Mouse (Mus musculus): ENCODE measurements around the gene Btnl10. TPM values are rescaled to one million over a fixed set of nuclear protein-coding genes. Genes with fewer than 3 reads are reported as not detected.
A peak's percentile ranks its signal among the peaks of the same experiment; 100 is the strongest.

Gene Btnl10
- total RNA-seq, 1 experiment: not detected

DNA sequence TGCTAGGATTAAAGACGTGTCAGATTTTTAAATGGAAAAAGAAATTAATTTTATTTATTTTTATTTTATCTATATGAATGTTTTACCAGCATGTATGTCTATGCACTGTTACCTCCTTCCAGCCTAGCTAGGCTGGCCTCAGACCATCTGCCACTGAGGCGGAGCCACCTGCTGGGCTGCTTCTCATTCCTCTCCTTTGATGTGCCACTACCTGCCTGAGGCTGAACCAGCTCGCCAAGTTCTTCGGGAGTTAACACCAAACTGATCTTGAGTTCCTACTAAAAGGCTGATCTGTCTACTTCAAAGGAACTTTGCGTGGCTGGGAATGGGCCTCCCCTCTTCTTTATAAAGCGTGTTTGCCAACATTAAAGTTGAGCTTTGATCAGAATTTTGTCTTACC is 23.3 kb upstream of the Btnl10 start:
- no peaks in the 10 kb centered on the region for H3K9me3 ChIP-seq (ENCODE audit: control insufficient read depth, insufficient read depth, low read depth, low read length)
- H3K9ac ChIP-seq (ENCODE audit: insufficient read depth, low read depth, low read length, poor library complexity, severe bottlenecking): no peak overlapping the region
- H3K27ac ChIP-seq (ENCODE audit: insufficient read depth, low read depth, low read length, poor library complexity, severe bottlenecking): no peak overlapping the region
- TF ChIP-seq MAFK (IDR thresholded peaks at IDR 0.05; ENCODE audit: insufficient read depth, low read depth, low read length) (no peak), HCFC1 (IDR thresholded peaks at IDR 0.05; ENCODE audit: borderline replicate concordance, insufficient read depth, low read length) (no peak), CHD2 (IDR thresholded peaks at IDR 0.05; ENCODE audit: low read depth, low read length) (no peak), ZNF384 (IDR thresholded peaks at IDR 0.05; ENCODE audit: low read depth, low read length) (no peak), ZC3H11A (IDR thresholded peaks at IDR 0.05; ENCODE audit: borderline replicate concordance, low read depth, low read length) (no peak)
- in situ Hi-C loops (cut with MboI; ENCODE audit: low sequenced_read_pairs in 2 of 2, unreplicated experiment in 2 of 2): no loop called here
- peaks cover 21% of the 10 kb centered on the region for H3K36me3 ChIP-seq (ENCODE audit: control insufficient read depth, insufficient read depth, low read length, poor library complexity, severe bottlenecking)
- no peak for DNase-seq (ENCODE audit: low read depth, low spot score)
- no peak overlapping the region for H3K4me3 ChIP-seq (ENCODE audit: insufficient read depth in 1 of 2, low read depth in 1 of 2, low read length in 2 of 2, poor library complexity in 1 of 2, severe bottlenecking in 1 of 2)
- H3K4me1 ChIP-seq (ENCODE audit: control insufficient read depth in 2 of 2, insufficient read depth in 2 of 2, low read length in 2 of 2, poor library complexity in 1 of 2): peaks cover 0 to 2% of the 10 kb centered on the region in 2 experiments; a peak in 1 of 4 replicates

DNA sequence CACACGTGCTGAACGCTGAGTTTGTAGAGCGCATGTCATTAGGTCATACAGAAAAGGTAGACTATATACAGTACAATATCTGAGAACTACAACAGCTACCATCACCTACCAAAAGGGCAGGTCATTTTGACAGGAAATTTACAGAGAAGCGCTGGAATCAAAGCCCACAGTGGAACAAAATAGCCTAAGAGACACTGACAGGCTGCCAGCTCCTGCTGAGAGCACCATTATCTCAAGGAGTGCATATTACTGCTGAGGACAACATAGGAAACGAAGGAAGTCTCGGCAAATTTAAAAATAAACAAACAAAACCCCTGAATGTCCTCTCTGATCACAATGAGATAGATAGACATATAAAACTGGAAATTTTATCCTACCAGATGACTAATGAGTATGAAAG is 20.2 kb upstream of the Btnl10 start:
- Histone ChIP-seq H3K9ac (ENCODE audit: insufficient read depth, low read depth, low read length, poor library complexity, severe bottlenecking) (no peak overlapping the region), H3K4me1 (ENCODE audit: control insufficient read depth in 2 of 2, insufficient read depth in 2 of 2, low read length in 2 of 2, poor library complexity in 1 of 2) (peaks cover 0 to 2% of the 10 kb centered on the region in 2 experiments; a peak in 1 of 4 replicates), H3K9me3 (ENCODE audit: control insufficient read depth, insufficient read depth, low read depth, low read length) (no peaks in the 10 kb centered on the region), H3K36me3 (ENCODE audit: control insufficient read depth, insufficient read depth, low read length, poor library complexity, severe bottlenecking) (peaks cover 12% of the 10 kb centered on the region; the same call in 1 of the 2 replicates), H3K4me3 (ENCODE audit: insufficient read depth in 1 of 2, low read depth in 1 of 2, low read length in 2 of 2, poor library complexity in 1 of 2, severe bottlenecking in 1 of 2) (no peak overlapping the region), H3K27ac (ENCODE audit: insufficient read depth, low read depth, low read length, poor library complexity, severe bottlenecking) (no peak overlapping the region)
- no peak for DNase-seq (ENCODE audit: low read depth, low spot score)
- in situ Hi-C loops (cut with MboI; ENCODE audit: low sequenced_read_pairs in 2 of 2, unreplicated experiment in 2 of 2): no loop called here
- TF ChIP-seq HCFC1 (IDR thresholded peaks at IDR 0.05; ENCODE audit: borderline replicate concordance, insufficient read depth, low read length): no peak
- TF ChIP-seq CHD2 (IDR thresholded peaks at IDR 0.05; ENCODE audit: low read depth, low read length): no peak
- no peak for TF ChIP-seq ZC3H11A (IDR thresholded peaks at IDR 0.05; ENCODE audit: borderline replicate concordance, low read depth, low read length)
- no peak for TF ChIP-seq ZNF384 (IDR thresholded peaks at IDR 0.05; ENCODE audit: low read depth, low read length)
- TF ChIP-seq MAFK (IDR thresholded peaks at IDR 0.05; ENCODE audit: insufficient read depth, low read depth, low read length): no peak

DNA sequence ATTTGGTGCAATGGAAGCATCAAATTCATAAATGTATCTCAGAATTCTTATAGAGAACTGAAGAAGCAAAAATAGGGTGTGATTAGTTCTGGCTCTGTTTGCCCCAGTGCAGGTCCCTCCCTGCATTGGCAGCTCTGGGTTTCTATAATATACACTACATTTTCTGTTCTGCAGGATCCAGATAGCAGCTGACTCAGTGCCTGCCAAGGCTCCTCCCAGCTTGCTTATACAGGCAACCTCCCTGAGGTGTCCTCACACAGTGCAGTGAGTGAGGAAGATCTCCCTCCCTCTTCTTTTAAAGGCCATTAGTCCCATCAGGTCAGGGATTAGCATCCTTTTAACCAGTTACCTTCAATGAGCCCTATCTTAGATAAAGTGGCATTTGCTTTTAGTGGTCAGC is 16.6 kb upstream of the Btnl10 start:
- H3K36me3 ChIP-seq (ENCODE audit: control insufficient read depth, insufficient read depth, low read length, poor library complexity, severe bottlenecking): peaks cover 11% of the 10 kb centered on the region; the same call in 1 of the 2 replicates
- H3K27ac ChIP-seq (ENCODE audit: insufficient read depth, low read depth, low read length, poor library complexity, severe bottlenecking): no peak overlapping the region
- no peaks in the 10 kb centered on the region for H3K9me3 ChIP-seq (ENCODE audit: control insufficient read depth, insufficient read depth, low read depth, low read length)
- in situ Hi-C loops (cut with MboI; ENCODE audit: low sequenced_read_pairs in 2 of 2, unreplicated experiment in 2 of 2): no loop called here
- DNase-seq (ENCODE audit: low read depth, low spot score): no peak
- H3K9ac ChIP-seq (ENCODE audit: insufficient read depth, low read depth, low read length, poor library complexity, severe bottlenecking): no peak overlapping the region
- H3K4me1 ChIP-seq (ENCODE audit: control insufficient read depth in 2 of 2, insufficient read depth in 2 of 2, low read length in 2 of 2, poor library complexity in 1 of 2): peaks cover 0 to 4% of the 10 kb centered on the region in 2 experiments; a peak in 1 of 4 replicates
- no peak for TF ChIP-seq ZC3H11A (IDR thresholded peaks at IDR 0.05; ENCODE audit: borderline replicate concordance, low read depth, low read length)
- TF ChIP-seq ZNF384 (IDR thresholded peaks at IDR 0.05; ENCODE audit: low read depth, low read length): no peak
- no peak for TF ChIP-seq CHD2 (IDR thresholded peaks at IDR 0.05; ENCODE audit: low read depth, low read length)
- no peak overlapping the region for H3K4me3 ChIP-seq (ENCODE audit: insufficient read depth in 1 of 2, low read depth in 1 of 2, low read length in 2 of 2, poor library complexity in 1 of 2, severe bottlenecking in 1 of 2)

DNA sequence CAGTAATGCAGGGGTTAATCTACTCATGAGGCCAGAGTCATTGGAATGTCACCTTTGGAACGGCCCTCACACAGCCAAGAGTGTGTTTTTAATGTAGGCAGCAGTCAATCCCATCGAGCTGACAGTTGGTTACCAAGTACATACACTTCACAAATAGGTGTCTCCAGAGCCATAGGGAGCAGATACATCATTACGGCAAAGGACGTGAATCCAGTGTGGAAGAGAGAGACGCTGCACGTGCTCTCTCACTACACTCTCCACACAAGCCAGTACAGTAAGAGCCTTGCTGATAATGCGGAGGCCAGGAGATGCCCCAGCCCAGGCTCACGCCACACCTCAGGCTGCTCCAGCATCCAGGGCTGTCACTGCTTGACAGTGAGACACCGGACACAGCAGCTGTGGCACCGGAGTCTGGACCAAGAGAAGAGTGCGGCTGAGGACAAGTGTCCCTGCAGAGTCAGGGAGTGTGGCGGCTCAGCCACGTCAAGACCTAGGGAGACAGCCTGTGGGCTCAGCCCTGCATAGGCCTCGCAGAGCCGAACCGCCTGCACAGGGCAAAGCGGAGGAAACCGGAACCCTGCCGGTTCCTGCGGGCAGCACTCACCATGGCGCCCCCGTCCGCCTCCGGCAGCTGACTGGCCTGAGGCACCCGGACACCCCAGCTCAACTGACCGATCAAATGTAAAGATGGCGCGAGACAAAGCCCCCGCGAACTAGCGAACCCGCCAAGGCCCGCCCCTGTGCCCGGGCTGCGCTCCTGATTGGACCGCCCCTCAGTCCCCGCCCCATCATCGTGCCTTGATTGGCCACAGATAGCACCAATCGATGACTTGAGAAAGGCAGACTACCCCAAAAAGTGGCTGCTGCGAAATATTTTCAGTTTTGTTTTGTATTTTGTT is 13.9 kb upstream of the Btnl10 start, which contains the start of gene Zfp39:
Gene Zfp39, minus strand, starts transcription at position 715 of the 899 bp plus-strand sequence.
- Histone ChIP-seq H3K9ac (ENCODE audit: insufficient read depth, low read depth, low read length, poor library complexity, severe bottlenecking) (peak within 1 kb of the TSS; percentile 87), H3K4me3 (ENCODE audit: insufficient read depth in 1 of 2, low read depth in 1 of 2, low read length in 2 of 2, poor library complexity in 1 of 2, severe bottlenecking in 1 of 2) (peak within 1 kb of the TSS; percentile 86 to 87), H3K27ac (ENCODE audit: insufficient read depth, low read depth, low read length, poor library complexity, severe bottlenecking) (no peak within 1 kb of the TSS), H3K4me1 (ENCODE audit: control insufficient read depth in 2 of 2, insufficient read depth in 2 of 2, low read length in 2 of 2, poor library complexity in 1 of 2) (peaks cover 0 to 4% of the 10 kb centered on the region in 2 experiments; a peak in 1 of 4 replicates), H3K9me3 (ENCODE audit: control insufficient read depth, insufficient read depth, low read depth, low read length) (no peaks in the 10 kb centered on the region), H3K36me3 (ENCODE audit: control insufficient read depth, insufficient read depth, low read length, poor library complexity, severe bottlenecking) (peaks cover 8% of the 10 kb centered on the region; the same call in 1 of the 2 replicates)
- TF ChIP-seq ZNF384 (IDR thresholded peaks at IDR 0.05; ENCODE audit: low read depth, low read length) (no peak), MAFK (IDR thresholded peaks at IDR 0.05; ENCODE audit: insufficient read depth, low read depth, low read length) (no peak), CHD2 (IDR thresholded peaks at IDR 0.05; ENCODE audit: low read depth, low read length) (peak; percentile 69)
- in situ Hi-C loops (cut with MboI; ENCODE audit: low sequenced_read_pairs in 2 of 2, unreplicated experiment in 2 of 2): no loop called here
- peak; percentile 89 for DNase-seq (ENCODE audit: low read depth, low spot score)

All from ES-E14 (cell line).